Mouse (Mus musculus) hindbrain, embryonic 12.5 days (tissue): ENCODE data around the gene Tcte2. TPM values are rescaled to one million over a fixed set of nuclear protein-coding genes. Genes with fewer than 3 reads are reported as not detected.
A peak's percentile ranks its signal among the peaks of the same experiment; 100 is the strongest.
"Not testable (repeated sequence)": the region's sequence is repeated elsewhere in the genome, so short reads cannot be mapped to it uniquely, and the experiment has no call there.

Experiments used
- ATAC-seq: fragments of 200-750 bp; cut with Nextera tagmentation; 2 replicates; pipeline ENCODE4 v1.8.0; 2017; ENCODE audit warnings: moderate TSS enrichment; ENCODE audit not compliant: low FRiP score
- H3K27ac ChIP-seq: fragments of 300-500 bp; sonication (generic); 2 replicates; pipeline ENCODE4 v1.5.1; 2016; ENCODE audit warnings: mild to moderate bottlenecking
- H3K27me3 ChIP-seq: fragments of 300-500 bp; sonication (generic); 2 replicates; pipeline ENCODE4 v1.6.1; 2016; ENCODE audit warnings: mild to moderate bottlenecking
- H3K36me3 ChIP-seq: fragments of 300-500 bp; sonication (generic); 2 replicates; pipeline ENCODE4 v1.6.1; 2016; ENCODE audit warnings: mild to moderate bottlenecking
- H3K4me1 ChIP-seq: fragments of 300-500 bp; sonication (generic); 2 replicates; pipeline ENCODE4 v1.6.1; 2016
- H3K4me2 ChIP-seq: fragments of 300-500 bp; sonication (generic); replicated peaks from 2 replicates; pipeline ENCODE4 v1.6.1; 2016; ENCODE audit warnings: mild to moderate bottlenecking
- H3K4me3 ChIP-seq: fragments of 300-500 bp; sonication (generic); 2 replicates; pipeline ENCODE4 v1.5.1; 2016; ENCODE audit warnings: mild to moderate bottlenecking
- H3K9ac ChIP-seq: fragments of 300-500 bp; sonication (generic); 2 replicates; pipeline ENCODE4 v1.6.1; 2016; ENCODE audit warnings: mild to moderate bottlenecking, moderate library complexity
- H3K9me3 ChIP-seq: fragments of 300-500 bp; sonication (generic); replicated peaks from 2 replicates; pipeline ENCODE4 v1.6.1; 2016; ENCODE audit warnings: mild to moderate bottlenecking
- WGBS: fragments of 180-500 bp; shearing (Covaris S2); methylation state at CpG from one replicate; pipeline ENCODE4 v1.1.7; 2016; 5-methylcytosine and 5-hydroxymethylcytosine counted together
- polyA plus RNA-seq: library from polyadenylated mRNA; unstranded; fragments of >200 nt; fragmentation: Nextera tagmentation; extraction: Ambion mirVana; gene quantifications from 2 replicates; pipeline ENCODE4 v1.2.1, GENCODE M21; 2016

Gene Tcte2
- polyA plus RNA-seq, 1 experiment from 2014 or later: 13.9 TPM

GRCm38 (mm10) chr17:13676099-13676498 is 85.5 kb downstream of the Tcte2 start:
- peaks cover 22% of the 10 kb centered on the region for H3K4me1 ChIP-seq
- H3K27me3 ChIP-seq, ATAC-seq, H3K36me3 ChIP-seq, H3K9me3 ChIP-seq, H3K9ac ChIP-seq, H3K4me3 ChIP-seq, H3K27ac ChIP-seq, H3K4me2 ChIP-seq: not testable (repeated sequence)
- WGBS: 83% methylated on average over 3 of the region's 3 CpGs

DNA sequence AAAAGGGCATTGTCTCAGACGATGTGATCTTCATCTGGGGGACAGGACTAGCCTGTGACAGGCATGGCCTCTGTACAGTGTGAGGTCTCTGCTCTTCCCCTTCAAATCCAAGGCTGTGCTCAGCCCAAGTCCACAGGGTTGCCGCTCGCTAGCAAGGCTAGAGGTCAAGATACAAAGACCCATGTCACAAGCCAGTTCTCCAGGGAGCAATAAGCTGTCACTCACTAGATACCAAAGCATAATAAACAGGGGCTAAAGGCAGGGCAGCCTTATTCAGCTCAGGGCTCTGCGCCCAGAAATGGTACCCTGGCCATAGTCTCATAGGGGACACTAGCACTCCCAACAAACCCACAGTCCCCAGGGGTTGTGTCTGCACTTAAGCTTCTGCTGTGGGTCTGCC is 86.0 kb downstream of the Tcte2 start:
- Histone ChIP-seq H3K9me3 (no peaks in the 10 kb centered on the region), H3K4me2 (no peak overlapping the region), H3K4me1 (peaks cover 25% of the 10 kb centered on the region), H3K36me3 (no peaks in the 10 kb centered on the region), H3K27me3 (no peaks in the 10 kb centered on the region), H3K9ac (no peak overlapping the region), H3K27ac (no peak overlapping the region), H3K4me3 (no peak overlapping the region)
- ATAC-seq: no peak
- 38% methylated on average over 4 of the region's 4 CpGs for WGBS

DNA sequence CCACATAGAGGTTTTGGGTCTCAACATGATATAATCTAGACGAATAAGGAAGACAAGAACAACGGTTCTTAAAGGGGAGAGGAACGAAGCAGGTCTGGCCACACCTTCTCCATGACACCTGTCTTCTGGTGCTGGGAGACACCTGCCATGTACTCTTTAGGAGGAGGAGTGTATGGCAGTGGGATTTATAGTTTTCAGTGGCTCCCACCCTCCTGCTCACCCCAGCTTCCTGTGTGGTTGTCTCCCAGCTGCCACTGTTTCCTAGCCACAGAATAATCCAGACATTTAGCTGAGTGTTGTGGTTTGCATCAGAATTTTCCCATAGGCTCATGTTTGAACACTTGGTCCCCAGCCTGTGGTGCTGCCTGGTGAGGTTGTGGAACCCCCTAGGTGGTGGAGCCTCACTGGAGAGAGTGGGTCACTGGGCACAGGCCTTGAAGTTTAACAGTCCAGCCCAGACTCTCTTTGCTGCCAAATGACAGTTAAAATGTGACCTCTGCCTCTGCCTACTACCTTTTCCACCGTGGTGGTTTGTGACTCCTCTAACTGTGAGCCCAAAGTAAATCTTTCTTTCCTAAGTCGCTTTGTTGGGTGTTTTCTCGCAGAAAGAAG is 86.8 kb downstream of the Tcte2 start:
- H3K9ac ChIP-seq: no peak overlapping the region
- 86% methylated on average over 6 of the region's 6 CpGs for WGBS
- peaks cover 26% of the 10 kb centered on the region for H3K4me1 ChIP-seq

GRCm38 (mm10) chr17:13671732-13672131 is 89.9 kb downstream of the Tcte2 start:
- WGBS: 58% methylated on average over 4 of the region's 4 CpGs
- Histone ChIP-seq H3K4me3 (no peak overlapping the region), H3K4me2 (no peak overlapping the region), H3K27me3 (no peaks in the 10 kb centered on the region), H3K4me1 (peaks cover 41% of the 10 kb centered on the region), H3K9ac (no peak overlapping the region), H3K9me3 (no peaks in the 10 kb centered on the region), H3K36me3 (no peaks in the 10 kb centered on the region), H3K27ac (no peak overlapping the region)
- ATAC-seq: no peak

More for the DNA sequence above, 86.8 kb downstream of the Tcte2 start:
- no peak overlapping the region for H3K4me2 ChIP-seq
- H3K4me3 ChIP-seq: no peak overlapping the region
- H3K36me3 ChIP-seq: no peaks in the 10 kb centered on the region
- no peaks in the 10 kb centered on the region for H3K27me3 ChIP-seq
- no peak overlapping the region for H3K27ac ChIP-seq
- no peak for ATAC-seq
- H3K9me3 ChIP-seq: no peaks in the 10 kb centered on the region

- ATAC-seq: no peak
- Histone ChIP-seq H3K36me3 (no peaks in the 10 kb centered on the region), H3K9me3 (no peaks in the 10 kb centered on the region), H3K27me3 (no peaks in the 10 kb centered on the region), H3K4me3 (no peak overlapping the region), H3K27ac (peak overlapping the region; percentile 93; the same call in 1 of the 2 replicates), H3K9ac (no peak overlapping the region), H3K4me2 (no peak overlapping the region), H3K4me1 (peaks cover 48% of the 10 kb centered on the region)
These were observed 91.4 kb downstream of the Tcte2 start for GRCm38 (mm10) chr17:13670227-13670626.

GRCm38 (mm10) chr17:13669206-13669605 is 92.4 kb downstream of the Tcte2 start:
- Histone ChIP-seq H3K4me1 (peaks cover 48% of the 10 kb centered on the region), H3K4me3 (no peak overlapping the region), H3K9me3 (no peaks in the 10 kb centered on the region), H3K9ac (peak overlapping the region; percentile 38), H3K36me3 (no peaks in the 10 kb centered on the region), H3K4me2 (peak overlapping the region; percentile 23), H3K27ac (peak overlapping the region; percentile 93), H3K27me3 (no peaks in the 10 kb centered on the region)
- 19% methylated on average over 8 of the region's 8 CpGs for WGBS
- peak; percentile 9; the same call in 1 of the 2 replicates for ATAC-seq

DNA sequence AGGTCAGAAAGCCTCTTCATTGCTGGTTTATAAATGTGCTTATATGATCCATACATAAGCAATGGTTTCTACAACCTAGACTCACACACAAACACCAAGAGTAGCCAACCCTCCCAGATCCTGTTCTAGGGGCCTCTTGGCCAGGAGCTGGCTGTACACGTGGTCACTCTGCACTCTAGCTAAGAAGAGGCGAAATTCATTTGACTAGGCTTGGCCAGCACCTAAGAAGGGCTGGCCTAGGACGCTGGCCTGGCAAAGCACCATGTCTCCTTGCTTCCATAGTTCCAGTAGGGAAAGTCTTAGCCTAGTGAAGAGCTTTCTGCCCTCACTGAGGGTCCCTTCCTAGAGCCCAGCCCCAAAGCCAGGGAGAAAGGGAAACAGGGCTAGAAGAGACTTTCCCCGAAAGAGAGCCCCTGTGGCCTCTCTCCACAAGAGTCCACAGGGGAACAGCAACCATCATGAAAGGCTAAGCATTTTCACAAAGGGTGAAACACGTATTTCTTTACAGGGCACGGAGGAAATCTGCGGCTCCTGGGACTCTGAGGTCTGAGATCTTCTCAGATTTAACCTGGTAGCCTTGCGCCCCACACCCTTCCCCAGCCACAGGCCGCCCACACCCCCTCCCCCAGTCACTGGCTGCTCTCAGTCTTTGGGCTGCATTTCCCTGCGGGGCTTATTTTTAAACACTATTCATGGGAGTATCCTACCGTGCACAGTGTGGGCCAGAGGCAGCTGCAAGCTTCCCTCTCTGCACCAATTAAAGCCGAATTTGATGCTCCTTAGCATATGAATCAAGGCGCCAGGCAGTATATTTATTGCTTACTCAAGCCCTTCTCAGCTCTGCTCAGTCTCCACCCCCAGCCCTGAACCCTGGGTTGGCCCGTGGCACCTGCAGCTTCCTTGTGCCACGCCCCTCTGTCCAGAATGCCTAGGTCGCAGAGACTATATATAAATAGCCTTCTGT is 93.3 kb downstream of the Tcte2 start:
- peak overlapping the region; percentile 23 for H3K4me2 ChIP-seq
- WGBS: 6% methylated on average over 16 of the region's 16 CpGs
- H3K4me3 ChIP-seq: no peak overlapping the region

DNA sequence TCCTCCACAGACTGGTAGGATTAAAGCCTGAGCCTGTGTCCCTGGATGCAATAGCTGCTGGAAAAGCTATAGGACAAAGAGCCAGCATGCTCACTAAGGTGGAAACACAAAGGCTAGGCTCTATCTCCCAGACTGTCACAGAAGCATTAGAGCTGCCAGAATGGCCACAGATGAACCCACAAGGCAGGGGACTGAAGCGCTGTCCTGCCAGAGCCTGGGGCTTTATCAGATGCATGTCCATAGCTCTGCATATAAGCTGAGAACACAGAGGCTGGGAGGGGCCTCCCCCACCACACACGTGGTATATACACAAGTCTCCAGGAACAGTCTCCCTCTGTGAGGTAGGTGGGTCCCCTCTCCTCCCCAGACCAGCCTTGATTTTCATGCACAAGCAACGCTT is 94.6 kb downstream of the Tcte2 start:
- H3K9ac ChIP-seq: peak overlapping the region; percentile 27; the same call in 1 of the 2 replicates
- H3K27me3 ChIP-seq: no peaks in the 10 kb centered on the region
- peak; percentile 24 for ATAC-seq
- no peak overlapping the region for H3K4me2 ChIP-seq
- H3K27ac ChIP-seq: peak overlapping the region; percentile 93
- WGBS: 28% methylated on average over 3 of the region's 3 CpGs
- H3K36me3 ChIP-seq: no peaks in the 10 kb centered on the region
- no peaks in the 10 kb centered on the region for H3K9me3 ChIP-seq
- H3K4me3 ChIP-seq: no peak overlapping the region
- H3K4me1 ChIP-seq: peaks cover 48% of the 10 kb centered on the region

More for the DNA sequence above, 93.3 kb downstream of the Tcte2 start:
- Histone ChIP-seq H3K27ac (peak overlapping the region; percentile 93), H3K9ac (peak overlapping the region; percentile 43), H3K4me1 (peaks cover 48% of the 10 kb centered on the region), H3K27me3 (no peaks in the 10 kb centered on the region), H3K36me3 (no peaks in the 10 kb centered on the region), H3K9me3 (no peaks in the 10 kb centered on the region)
- peak; percentile 90 for ATAC-seq

DNA sequence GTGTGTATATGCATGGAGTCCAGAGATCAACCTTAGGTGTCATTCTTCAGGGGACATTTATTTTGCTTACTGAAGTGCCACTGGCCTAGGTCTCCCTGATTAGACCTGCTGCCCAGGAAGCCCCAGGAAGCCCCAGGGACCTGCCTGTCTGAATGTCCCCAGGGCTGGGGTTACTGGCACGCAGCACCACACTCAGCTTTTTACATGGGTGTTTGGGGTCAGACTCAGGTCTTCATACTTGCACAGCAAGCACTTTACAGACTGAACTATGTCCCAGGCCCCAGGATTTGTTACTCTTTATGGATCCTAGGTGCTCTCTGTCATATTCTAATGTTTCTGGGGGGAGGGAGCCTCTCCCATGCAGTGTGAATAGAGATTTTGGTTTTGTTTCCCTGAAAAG is 95.9 kb downstream of the Tcte2 start:
- 83% methylated on average over 1 of the region's 1 CpGs for WGBS
- H3K4me2 ChIP-seq: no peak overlapping the region
- no peak overlapping the region for H3K27ac ChIP-seq
- H3K4me3 ChIP-seq: no peak overlapping the region
- no peak overlapping the region for H3K9ac ChIP-seq
- no peaks in the 10 kb centered on the region for H3K9me3 ChIP-seq
- no peaks in the 10 kb centered on the region for H3K36me3 ChIP-seq
- no peak for ATAC-seq
- peaks cover 45% of the 10 kb centered on the region for H3K4me1 ChIP-seq
- no peaks in the 10 kb centered on the region for H3K27me3 ChIP-seq

GRCm38 (mm10) chr17:13663386-13664166 is 98.0 kb downstream of the Tcte2 start:
- no peak overlapping the region for H3K4me3 ChIP-seq
- no peaks in the 10 kb centered on the region for H3K9me3 ChIP-seq
- no peaks in the 10 kb centered on the region for H3K36me3 ChIP-seq
- H3K27ac ChIP-seq: no peak overlapping the region
- no peak for ATAC-seq
- H3K27me3 ChIP-seq: no peaks in the 10 kb centered on the region
- no peak overlapping the region for H3K4me2 ChIP-seq
- WGBS: 69% methylated on average over 13 of the region's 13 CpGs
- H3K9ac ChIP-seq: no peak overlapping the region
- H3K4me1 ChIP-seq: peaks cover 39% of the 10 kb centered on the region
